Mouse (Mus musculus) kidney, adult 8-10 months (tissue): ENCODE data around the gene Fbxo10.
A peak's percentile ranks its signal among the peaks of the same experiment; 100 is the strongest.

ENCODE experiments used
- DNase-seq, 2 experiments: peaks; one replicate each; pipeline ENCODE4 v3.0.0; 2022

Fbxo10 gene

GRCm38 (mm10) chr4:45047286-45047887 is 37.0 kb downstream of the Fbxo10 start:
- DNase-seq: no peak

- no peak for DNase-seq
Measured at GRCm38 (mm10) chr4:45046679-45047078, 37.7 kb downstream of the Fbxo10 start.

GRCm38 (mm10) chr4:45040795-45041194 is 43.6 kb downstream of the Fbxo10 start:
- peak; percentile 44 to 64 for DNase-seq

- peak in 1 of 2 experiments; percentile 33 for DNase-seq
Measured at GRCm38 (mm10) chr4:45039546-45039945, 44.9 kb downstream of the Fbxo10 start.

- DNase-seq: peak; percentile 42 to 43
Measured at GRCm38 (mm10) chr4:45038879-45039278, 45.5 kb downstream of the Fbxo10 start.

GRCm38 (mm10) chr4:45037455-45038410 is 46.7 kb downstream of the Fbxo10 start:
- DNase-seq: no peak

- DNase-seq: no peak
Measured at GRCm38 (mm10) chr4:45036571-45036970, 47.8 kb downstream of the Fbxo10 start.

- DNase-seq: no peak
Measured at GRCm38 (mm10) chr4:45036048-45036447, 48.4 kb downstream of the Fbxo10 start.

GRCm38 (mm10) chr4:45034693-45035628 is 49.4 kb downstream of the Fbxo10 start:
- DNase-seq: peak; percentile 81 to 87

GRCm38 (mm10) chr4:45032586-45032985 is 51.8 kb downstream of the Fbxo10 start:
- no peak for DNase-seq

GRCm38 (mm10) chr4:45026459-45026858 is 57.9 kb downstream of the Fbxo10 start:
- no peak for DNase-seq

GRCm38 (mm10) chr4:45019009-45019408 is 65.4 kb downstream of the Fbxo10 start:
- no peak for DNase-seq

GRCm38 (mm10) chr4:45018452-45018980 is 65.9 kb downstream of the Fbxo10 start, which contains the start of gene Polr1e:
Gene Polr1e, plus strand, starts transcription at chr4:45018583.
- peak; percentile 94 to 98 for DNase-seq

- DNase-seq: peak; percentile 50 to 66
Measured at GRCm38 (mm10) chr4:45015615-45016014, 68.8 kb downstream of the Fbxo10 start.

- DNase-seq: no peak
Measured at GRCm38 (mm10) chr4:45013537-45013936, 70.9 kb downstream of the Fbxo10 start.

GRCm38 (mm10) chr4:45013031-45013431 is 71.4 kb downstream of the Fbxo10 start:
- peak in 1 of 2 experiments; percentile 20 for DNase-seq

- peak; percentile 100 for DNase-seq
Measured at GRCm38 (mm10) chr4:45012105-45012975, 72.1 kb downstream of the Fbxo10 start, which contains the start of gene Zbtb5. Gene Zbtb5, minus strand, starts transcription at chr4:45012412.

GRCm38 (mm10) chr4:45011581-45012104 is 72.8 kb downstream of the Fbxo10 start:
- peak; percentile 77 to 80 for DNase-seq

GRCm38 (mm10) chr4:45010806-45011415 is 73.5 kb downstream of the Fbxo10 start:
- peak; percentile 41 to 53 for DNase-seq

GRCm38 (mm10) chr4:45005452-45005851 is 79.0 kb downstream of the Fbxo10 start:
- DNase-seq: peak; percentile 58 to 68

- DNase-seq: no peak
Measured at GRCm38 (mm10) chr4:45000001-45000400, 84.4 kb downstream of the Fbxo10 start.
